Mouse (Mus musculus) thymus, adult 2 months (tissue): ENCODE data around the gene Barx2.

Experiments
- CTCF ChIP-seq: fragments of 200-500 bp; IDR thresholded peaks from 2 replicates; pipeline ENCODE4 v1.5.1; 2012; ENCODE audit warnings: mild to moderate bottlenecking, control low read depth, low read length, moderate library complexity, borderline replicate concordance; ENCODE audit not compliant: control insufficient read depth, poor library complexity, insufficient read depth; ENCODE audit errors: extremely low read depth
- POLR2A ChIP-seq: fragments of 200-500 bp; IDR thresholded peaks from 2 replicates; pipeline ENCODE4 v1.6.1; 2012; ENCODE audit warnings: mild to moderate bottlenecking, low read length, control low read depth, moderate library complexity; ENCODE audit not compliant: control insufficient read depth, poor library complexity, insufficient read depth; ENCODE audit errors: extremely low read depth

GRCm38 (mm10) chr9:31859446-31859845, 53.8 kb downstream of the Barx2 start:
- TF ChIP-seq CTCF (no peak), POLR2A (no peak)
